Mouse (Mus musculus) limb, embryonic 10.5 days (tissue): ENCODE results near the gene Wdr61. TPM values are rescaled to one million over a fixed set of nuclear protein-coding genes. Genes with fewer than 3 reads are reported as not detected.
A peak's percentile ranks its signal among the peaks of the same experiment; 100 is the strongest.

ENCODE experiments used
- DNase-seq: peaks from one replicate; pipeline ENCODE4 v3.0.0-alpha.2; 2017; ENCODE audit warnings: low spot score
- H3K27ac ChIP-seq: fragments of 300-500 bp; sonication (generic); 2 replicates; pipeline ENCODE4 v1.5.1; 2016; ENCODE audit warnings: mild to moderate bottlenecking
- H3K27me3 ChIP-seq: fragments of 300-500 bp; sonication (generic); 2 replicates; pipeline ENCODE4 v1.6.1; 2016; ENCODE audit warnings: low read depth, mild to moderate bottlenecking; ENCODE audit not compliant: poor library complexity, severe bottlenecking
- H3K36me3 ChIP-seq: fragments of 300-500 bp; sonication (generic); 2 replicates; pipeline ENCODE4 v1.6.1; 2016; ENCODE audit warnings: mild to moderate bottlenecking, moderate library complexity
- H3K4me1 ChIP-seq: fragments of 300-500 bp; sonication (generic); 2 replicates; pipeline ENCODE4 v1.6.1; 2016
- H3K4me3 ChIP-seq: fragments of 300-500 bp; sonication (generic); 2 replicates; pipeline ENCODE4 v1.5.1; 2016; ENCODE audit warnings: mild to moderate bottlenecking, moderate library complexity
- H3K9me3 ChIP-seq: fragments of 300-500 bp; sonication (generic); replicated peaks from 2 replicates; pipeline ENCODE4 v1.6.1; 2016; ENCODE audit warnings: mild to moderate bottlenecking
- WGBS: fragments of 180-500 bp; shearing (Covaris S2); methylation state at CpG from one replicate; pipeline ENCODE4 v1.1.7; 2016; 5-methylcytosine and 5-hydroxymethylcytosine counted together
- microRNA-seq: library from miRNA; unstranded; fragments of <30 nt; microRNA quantifications from one replicate; pipeline ENCODE4, GENCODE M21; 2017
- polyA plus RNA-seq: library from polyadenylated mRNA; unstranded; fragments of >200 nt; fragmentation: Nextera tagmentation; extraction: Ambion mirVana; gene quantifications from 2 replicates; pipeline ENCODE4 v1.2.1, GENCODE M21; 2016

The Wdr61 gene
- polyA plus RNA-seq, 1 experiment from 2014 or later: 178 TPM

DNA sequence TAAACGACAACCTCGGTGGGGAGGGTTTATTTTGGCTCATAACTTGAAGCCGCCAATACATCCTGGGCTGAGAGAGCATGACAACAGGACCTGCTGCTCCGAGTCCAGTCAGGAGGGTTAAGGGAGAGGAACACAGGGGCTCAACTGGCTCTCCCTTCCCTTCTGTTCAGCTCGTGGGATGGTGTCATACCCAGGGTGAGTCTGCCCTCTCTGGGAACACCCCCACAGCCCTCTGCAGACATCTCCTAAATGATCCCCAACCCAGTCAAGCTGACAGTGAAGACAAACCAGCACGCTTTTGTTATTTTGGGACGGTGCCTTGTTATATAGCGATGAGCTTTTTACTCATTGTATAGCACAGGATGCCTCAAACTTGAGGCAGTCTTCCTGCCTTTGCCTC is 44.9 kb downstream of the Wdr61 start:
- WGBS: 76% methylated on average over 8 of the region's 8 CpGs
- Histone ChIP-seq H3K4me3 (no peak overlapping the region), H3K4me1 (no peaks in the 10 kb centered on the region), H3K9me3 (no peaks in the 10 kb centered on the region), H3K27ac (no peak overlapping the region), H3K27me3 (peaks cover 31% of the 10 kb centered on the region), H3K36me3 (no peaks in the 10 kb centered on the region)
- DNase-seq: no peak

DNA sequence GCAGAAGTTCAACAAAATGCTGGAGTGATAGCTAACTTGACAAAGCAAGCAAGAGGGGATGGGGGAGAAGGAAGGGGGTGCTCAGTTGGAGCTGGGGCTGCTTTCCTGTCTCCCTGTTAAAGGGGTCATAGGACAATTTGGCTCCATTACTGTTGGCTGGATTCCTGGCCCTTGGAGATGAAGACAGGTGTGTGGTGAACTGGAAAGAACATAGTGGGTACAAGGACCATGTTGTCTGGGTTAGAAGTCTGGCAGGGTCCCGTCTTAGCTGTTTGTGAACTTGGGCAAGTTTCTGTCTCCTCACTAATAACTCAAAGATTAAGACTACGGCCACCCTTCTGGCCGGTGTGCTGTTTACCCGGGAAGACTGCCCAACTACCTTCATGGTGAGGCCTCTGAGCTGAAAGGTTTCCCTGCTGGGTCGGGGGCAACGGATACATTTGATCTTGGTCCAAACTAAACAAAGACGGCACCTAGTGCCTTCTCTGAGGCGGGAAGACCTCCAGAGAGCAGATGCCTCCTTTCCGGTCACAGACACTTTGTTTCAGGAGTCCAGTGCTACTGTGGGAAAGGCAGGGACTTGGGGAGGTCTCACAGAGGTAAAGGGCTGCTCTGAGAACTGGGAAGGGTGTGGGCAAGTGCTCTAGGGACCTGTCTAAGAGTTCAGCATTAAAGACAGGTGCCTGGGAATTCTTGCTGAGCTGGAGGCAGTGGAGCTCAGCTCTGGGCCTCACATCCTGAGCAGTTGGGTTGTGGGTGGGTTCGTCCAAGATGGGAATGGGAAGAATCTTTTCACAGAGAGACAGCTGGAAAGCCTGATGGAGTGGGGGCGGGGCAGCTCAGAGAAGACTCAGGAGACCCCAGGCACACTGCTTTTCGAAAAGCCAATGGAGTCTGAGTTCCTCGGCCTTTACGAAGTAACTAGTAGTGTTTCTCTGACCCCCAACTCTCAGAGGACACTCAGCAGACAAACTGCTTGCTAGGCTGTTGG is 46.8 kb downstream of the Wdr61 start:
- WGBS: 75% methylated on average over 14 of the region's 14 CpGs
- H3K4me1 ChIP-seq: no peaks in the 10 kb centered on the region
- no peaks in the 10 kb centered on the region for H3K9me3 ChIP-seq
- DNase-seq: no peak
- H3K27me3 ChIP-seq: peaks cover 22% of the 10 kb centered on the region
- no peak overlapping the region for H3K4me3 ChIP-seq
- H3K36me3 ChIP-seq: no peaks in the 10 kb centered on the region
- H3K27ac ChIP-seq: no peak overlapping the region

DNA sequence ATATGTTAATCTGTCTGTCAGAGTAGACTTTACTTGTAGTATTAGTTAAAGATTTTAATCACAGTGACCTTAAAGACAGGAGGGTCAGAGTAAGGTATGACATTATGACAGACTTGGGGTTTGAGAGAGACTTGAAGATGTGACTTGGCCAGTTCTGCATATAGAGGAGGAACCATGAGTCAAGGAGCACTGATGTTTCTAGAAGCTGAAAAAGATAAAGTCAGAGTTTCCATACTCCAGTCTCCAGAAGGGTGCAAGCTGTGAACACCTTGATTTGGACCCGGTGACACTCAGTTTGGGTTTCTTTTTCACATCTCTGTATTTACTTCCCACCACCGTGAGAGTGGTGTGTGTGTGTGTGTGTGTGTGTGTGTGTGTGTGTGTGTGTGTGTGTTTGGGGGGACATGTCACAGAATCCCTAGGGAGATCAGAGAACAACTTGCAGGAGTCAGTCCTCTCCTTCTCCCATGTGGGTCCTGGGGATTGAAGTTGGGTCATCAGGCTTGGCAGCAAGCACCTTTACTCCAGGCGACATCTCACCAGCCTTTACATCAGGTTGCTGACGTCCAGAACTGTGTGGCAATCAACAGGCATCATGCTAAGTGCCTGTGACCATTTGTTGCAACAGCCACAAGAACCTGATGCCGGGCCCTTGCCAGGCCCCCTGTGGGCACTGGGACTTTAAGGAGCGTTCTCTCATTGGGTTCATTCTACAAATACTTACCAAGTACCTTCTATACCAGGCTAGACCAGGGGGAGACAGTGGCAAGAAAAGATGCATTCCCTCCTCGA is 50.3 kb downstream of the Wdr61 start:
- H3K4me3 ChIP-seq: no peak overlapping the region
- no peak for DNase-seq
- H3K9me3 ChIP-seq: no peaks in the 10 kb centered on the region
- 76% methylated on average over 7 of the region's 7 CpGs for WGBS
- peaks cover 11% of the 10 kb centered on the region for H3K27me3 ChIP-seq
- H3K27ac ChIP-seq: no peak overlapping the region
- H3K4me1 ChIP-seq: no peaks in the 10 kb centered on the region
- H3K36me3 ChIP-seq: no peaks in the 10 kb centered on the region

DNA sequence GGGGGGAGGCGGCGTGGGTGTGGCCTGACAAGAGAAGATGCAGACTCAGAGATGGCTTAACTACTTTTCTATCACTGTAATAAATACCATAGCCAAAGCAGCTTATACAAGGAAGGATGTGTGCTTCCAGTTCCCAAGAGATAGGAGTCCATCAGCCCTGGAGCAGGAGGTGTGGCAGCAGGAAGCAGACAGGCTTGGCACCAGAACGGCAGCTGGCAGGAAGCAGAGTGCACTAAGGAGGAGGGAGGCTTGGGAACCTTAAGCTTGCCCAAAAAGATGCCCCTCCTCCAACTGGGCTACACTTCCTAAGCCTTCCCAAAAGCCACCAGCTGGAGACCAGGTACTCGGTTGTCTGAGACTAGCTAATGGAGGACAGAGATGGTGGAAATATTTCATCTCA is 51.5 kb downstream of the Wdr61 start:
- no peaks in the 10 kb centered on the region for H3K36me3 ChIP-seq
- no peak for DNase-seq
- H3K27ac ChIP-seq: no peak overlapping the region
- 70% methylated on average over 4 of the region's 4 CpGs for WGBS
- H3K9me3 ChIP-seq: no peaks in the 10 kb centered on the region
- peaks cover 10% of the 10 kb centered on the region for H3K27me3 ChIP-seq
- H3K4me3 ChIP-seq: no peak overlapping the region
- no peaks in the 10 kb centered on the region for H3K4me1 ChIP-seq

DNA sequence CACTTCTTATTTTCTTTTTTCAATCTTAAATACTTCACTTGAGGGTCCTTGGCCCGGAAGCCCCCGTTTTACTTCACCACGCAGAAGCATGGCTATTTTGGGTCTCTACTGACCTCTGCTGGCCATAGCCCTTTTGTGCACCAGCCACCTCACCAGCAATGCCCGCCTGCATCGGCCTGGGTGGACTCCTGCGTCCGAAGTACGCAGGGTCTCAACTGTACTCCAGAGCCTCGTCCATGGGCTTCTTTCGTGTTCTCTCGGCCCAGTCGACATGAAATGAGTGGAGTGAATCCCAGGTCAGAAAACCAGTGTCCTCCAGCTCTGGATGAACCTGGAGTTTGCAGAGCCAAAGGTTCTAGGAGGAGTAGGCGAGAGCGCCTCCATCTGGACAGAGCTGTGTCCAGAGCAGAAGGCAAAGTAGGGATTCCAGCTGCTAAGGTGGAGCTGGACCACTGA is 57.8 kb downstream of the Wdr61 start:
- peaks cover 6% of the 10 kb centered on the region; the same call in 1 of the 2 replicates for H3K27me3 ChIP-seq
- peak; percentile 89 for DNase-seq
- 0 out of 2 replicates have a peak, but pooled peaks cover 2% of the 10 kb centered on the region for H3K4me1 ChIP-seq
- H3K9me3 ChIP-seq: no peaks in the 10 kb centered on the region
- H3K27ac ChIP-seq: peak overlapping the region; percentile 77
- H3K4me3 ChIP-seq: peak overlapping the region; percentile 50
- 2% methylated on average over 14 of the region's 14 CpGs for WGBS
- no peaks in the 10 kb centered on the region for H3K36me3 ChIP-seq

DNA sequence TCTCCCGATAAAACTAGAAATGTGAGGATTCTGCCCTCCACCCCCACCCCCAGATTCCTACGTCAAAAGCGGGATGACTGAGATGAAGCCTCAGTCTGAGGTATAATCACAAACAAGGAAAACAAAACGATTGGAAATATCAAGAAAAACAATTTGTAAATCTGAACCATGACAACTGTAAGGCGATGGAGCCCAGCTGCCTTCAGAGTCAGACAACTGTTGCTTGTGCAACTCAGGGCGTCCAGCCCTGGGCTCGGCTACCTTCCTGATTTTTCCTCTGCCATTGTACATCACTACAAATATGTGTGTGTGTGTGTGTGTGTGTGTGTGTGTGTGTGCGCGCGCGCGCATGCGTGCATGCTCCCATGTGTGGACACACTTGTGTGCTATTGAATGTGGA is 60.4 kb downstream of the Wdr61 start:
- 90% methylated on average over 13 of the region's 13 CpGs for WGBS
- Histone ChIP-seq H3K27me3 (0 out of 2 replicates have a peak, but pooled peaks cover 6% of the 10 kb centered on the region), H3K4me1 (0 out of 2 replicates have a peak, but pooled peaks cover 2% of the 10 kb centered on the region), H3K4me3 (no peak overlapping the region), H3K27ac (no peak overlapping the region), H3K36me3 (no peaks in the 10 kb centered on the region), H3K9me3 (no peaks in the 10 kb centered on the region)
- DNase-seq: no peak

DNA sequence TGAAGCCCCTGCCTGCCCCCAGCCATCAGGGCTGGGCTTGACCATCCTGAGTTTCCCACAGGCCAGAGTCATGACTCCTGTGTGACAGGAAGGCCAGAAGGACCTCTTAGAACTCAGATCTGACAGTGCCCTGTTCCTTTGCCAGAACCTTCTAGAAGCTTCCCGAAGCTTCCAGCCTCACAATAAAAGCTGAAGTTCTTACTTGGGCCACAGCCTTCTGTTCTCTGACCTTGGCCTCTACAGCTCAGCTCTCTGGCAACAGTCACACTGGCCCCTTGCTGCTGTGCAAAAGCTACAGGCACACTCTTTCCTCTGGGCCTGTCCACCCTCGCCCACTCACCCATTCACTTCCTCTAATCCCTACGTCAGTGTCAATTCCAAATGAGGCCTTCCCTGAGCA is 62.4 kb downstream of the Wdr61 start:
- no peak for DNase-seq
- no peaks in the 10 kb centered on the region for H3K9me3 ChIP-seq
- H3K4me1 ChIP-seq: 0 out of 2 replicates have a peak, but pooled peaks cover 2% of the 10 kb centered on the region
- H3K36me3 ChIP-seq: no peaks in the 10 kb centered on the region
- H3K4me3 ChIP-seq: no peak overlapping the region
- no peak overlapping the region for H3K27ac ChIP-seq
- 79% methylated on average over 3 of the region's 3 CpGs for WGBS
- H3K27me3 ChIP-seq: no peaks in the 10 kb centered on the region

DNA sequence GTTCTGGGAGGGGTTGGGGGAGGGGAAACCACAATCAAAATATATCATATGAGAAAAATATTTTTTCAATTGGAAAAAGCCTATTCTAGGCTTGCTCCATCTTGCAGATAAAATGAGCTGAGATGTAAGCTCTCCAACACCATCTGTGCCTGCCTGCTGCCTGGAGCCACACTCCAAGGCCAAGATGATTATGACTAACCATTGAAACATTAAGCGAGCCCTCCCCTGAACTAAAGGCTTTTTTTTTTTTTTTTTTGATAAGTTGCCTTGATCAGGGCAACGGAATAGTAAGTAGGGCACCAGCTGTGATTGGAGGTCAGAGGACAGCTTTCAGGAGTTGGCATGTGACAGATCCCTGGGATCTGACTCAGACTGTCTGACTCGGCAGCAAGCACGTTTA is 65.9 kb downstream of the Wdr61 start:
- WGBS: 82% methylated on average over 4 of the region's 4 CpGs
- H3K27me3 ChIP-seq: no peaks in the 10 kb centered on the region
- no peaks in the 10 kb centered on the region for H3K9me3 ChIP-seq
- no peaks in the 10 kb centered on the region for H3K4me1 ChIP-seq
- no peak overlapping the region for H3K4me3 ChIP-seq
- no peak for DNase-seq
- no peak overlapping the region for H3K27ac ChIP-seq
- H3K36me3 ChIP-seq: no peaks in the 10 kb centered on the region

DNA sequence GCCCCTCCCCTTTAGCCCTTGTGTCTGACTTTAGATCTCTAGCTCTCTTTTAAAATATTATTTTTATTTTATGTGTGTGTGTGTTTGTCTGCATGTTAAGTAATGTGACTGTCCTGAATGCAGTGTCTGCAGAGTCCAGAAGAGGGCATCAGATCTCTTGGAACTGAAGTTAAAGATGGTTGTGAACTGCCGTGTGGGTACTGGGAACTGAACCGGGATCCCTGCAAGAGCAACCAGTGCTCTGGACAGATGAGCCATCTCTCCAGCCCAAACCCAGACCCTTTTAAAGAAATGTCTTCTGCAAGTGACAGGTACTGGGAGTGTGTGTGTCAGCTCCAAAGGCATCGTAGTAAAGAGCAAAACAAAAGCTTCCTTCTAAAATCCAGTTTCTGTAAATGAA is 68.2 kb downstream of the Wdr61 start:
- no peak for DNase-seq
- H3K4me1 ChIP-seq: peaks cover 9% of the 10 kb centered on the region
- no peak overlapping the region for H3K4me3 ChIP-seq
- H3K27me3 ChIP-seq: no peaks in the 10 kb centered on the region
- no peaks in the 10 kb centered on the region for H3K36me3 ChIP-seq
- H3K9me3 ChIP-seq: no peaks in the 10 kb centered on the region
- no peak overlapping the region for H3K27ac ChIP-seq
- 92% methylated on average over 3 of the region's 3 CpGs for WGBS

Small RNAs within 50 kb of the gene (microRNA-seq; reads per million reads assigned to microRNA genes)
- not detected for gene Mir5710

Other genes starting within 250 kb of the Wdr61 start
- 5.3 TPM in 2 replicates for gene Dmxl2, start 232.9 kb downstream of the Wdr61 start, polyA plus RNA-seq
- gene Sh2d7, start 195.5 kb downstream of the Wdr61 start, polyA plus RNA-seq: not detected in 2 replicates
- gene Cib2, start 174.3 kb downstream of the Wdr61 start, polyA plus RNA-seq: 7.9 and 12.7 TPM in 2 replicates
- 124 and 136 TPM in 2 replicates for gene Idh3a, start 148.2 kb downstream of the Wdr61 start, polyA plus RNA-seq
- gene Acsbg1, start 72.6 kb downstream of the Wdr61 start, polyA plus RNA-seq: 0.31 and 0.60 TPM in 2 replicates
- gene Dnaja4, start 35.6 kb downstream of the Wdr61 start, polyA plus RNA-seq: 2.7 and 2.9 TPM in 2 replicates
- 615 and 856 TPM in 2 replicates for gene Crabp1, start 30.2 kb upstream of the Wdr61 start, polyA plus RNA-seq
- 40.6 and 46.7 TPM in 2 replicates for gene Ireb2, start 129.3 kb upstream of the Wdr61 start, polyA plus RNA-seq
- 2.9 and 4.8 TPM in 2 replicates for gene Hykk, start 182.8 kb upstream of the Wdr61 start, polyA plus RNA-seq
- 330 and 337 TPM in 2 replicates for gene Psma4, start 216.3 kb upstream of the Wdr61 start, polyA plus RNA-seq
- 1.0 and 1.1 TPM in 2 replicates for gene AY074887, start 216.5 kb upstream of the Wdr61 start, polyA plus RNA-seq
- gene Chrna5, start 246.4 kb upstream of the Wdr61 start, polyA plus RNA-seq: 0.23 and 0.45 TPM in 2 replicates